Mouse (Mus musculus) ES-E14 (cell line): ENCODE data around the gene Zbed4.

Experiments used
- MAFK ChIP-seq: IDR thresholded peaks from 2 replicates; pipeline ENCODE4 v1.6.1; 2014; ENCODE audit warnings: mild to moderate bottlenecking, low read depth, low read length, inconsistent platforms; ENCODE audit not compliant: insufficient read depth
- ZC3H11A ChIP-seq: IDR thresholded peaks from 2 replicates; pipeline ENCODE4 v1.6.1; 2012; ENCODE audit warnings: low read depth, mild to moderate bottlenecking, inconsistent platforms, low read length, borderline replicate concordance

GRCm38 (mm10) chr15:88832536-88832935, 81.1 kb downstream of the Zbed4 start:
- TF ChIP-seq ZC3H11A (no peak), MAFK (no peak)
